Mouse (Mus musculus): ENCODE data around the gene Gm17455.

Gene Gm17455

GRCm38 (mm10) chr10:60399449-60399848 is at the start of gene Gm17455:
Gene Gm17455 (plus strand): TSS chr10:60399726.
- in situ Hi-C loops (cut with MboI, MseI) = loop anchor here in 1 of 2 experiments (25.0 kb wide), 1 partner anchor 487 kb away; no protein-coding TSS in a partner anchor

GRCm38 (mm10) chr10:60350077-60350804 is 49.3 kb upstream of the Gm17455 start:
- in situ Hi-C loops (cut with MboI, MseI) = loop anchor here in 1 of 2 experiments (25.0 kb wide), 1 partner anchor 763 kb away; no protein-coding TSS in a partner anchor

GRCm38 (mm10) chr10:60350805-60351167 is 48.7 kb upstream of the Gm17455 start:
- in situ Hi-C loops (cut with MboI, MseI) = loop anchor here in 1 of 2 experiments (25.0 kb wide), 1 partner anchor 763 kb away; no protein-coding TSS in a partner anchor

GRCm38 (mm10) chr10:60351248-60351647 is 48.3 kb upstream of the Gm17455 start:
- in situ Hi-C loops (cut with MboI, MseI) = loop anchor here in 1 of 2 experiments (25.0 kb wide), 1 partner anchor 764 kb away; no protein-coding TSS in a partner anchor

GRCm38 (mm10) chr10:60351761-60352455 is 47.6 kb upstream of the Gm17455 start:
- in situ Hi-C loops (cut with MboI, MseI) = loop anchor here in 1 of 2 experiments (25.0 kb wide), 1 partner anchor 765 kb away; no protein-coding TSS in a partner anchor

GRCm38 (mm10) chr10:60353241-60354002 is 46.1 kb upstream of the Gm17455 start:
- in situ Hi-C loops (cut with MboI, MseI) = loop anchor here in 1 of 2 experiments (25.0 kb wide), 1 partner anchor 766 kb away; no protein-coding TSS in a partner anchor

GRCm38 (mm10) chr10:60354003-60354325 is 45.6 kb upstream of the Gm17455 start:
- in situ Hi-C loops (cut with MboI, MseI) = loop anchor here in 1 of 2 experiments (25.0 kb wide), 1 partner anchor 767 kb away; no protein-coding TSS in a partner anchor

GRCm38 (mm10) chr10:60354881-60355677 is 44.4 kb upstream of the Gm17455 start:
- in situ Hi-C loops (cut with MboI, MseI) = loop anchor here in 1 of 2 experiments (25.0 kb wide), 1 partner anchor 768 kb away; no protein-coding TSS in a partner anchor

GRCm38 (mm10) chr10:60357441-60357840 is 42.1 kb upstream of the Gm17455 start:
- in situ Hi-C loops (cut with MboI, MseI) = loop anchor here in 1 of 2 experiments (25.0 kb wide), 1 partner anchor 770 kb away; no protein-coding TSS in a partner anchor

GRCm38 (mm10) chr10:60357901-60358300 is 41.6 kb upstream of the Gm17455 start:
- in situ Hi-C loops (cut with MboI, MseI) = loop anchor here in 1 of 2 experiments (25.0 kb wide), 1 partner anchor 771 kb away; no protein-coding TSS in a partner anchor

GRCm38 (mm10) chr10:60358776-60359175 is 40.8 kb upstream of the Gm17455 start:
- in situ Hi-C loops (cut with MboI, MseI) = loop anchor here in 1 of 2 experiments (25.0 kb wide), 1 partner anchor 771 kb away; no protein-coding TSS in a partner anchor

GRCm38 (mm10) chr10:60361615-60362309 is 37.8 kb upstream of the Gm17455 start:
- in situ Hi-C loops (cut with MboI, MseI) = loop anchor here in 1 of 2 experiments (25.0 kb wide), 1 partner anchor 774 kb away; no protein-coding TSS in a partner anchor

- in situ Hi-C loops (cut with MboI, MseI) = loop anchor here in 1 of 2 experiments (25.0 kb wide), 1 partner anchor 775 kb away; no protein-coding TSS in a partner anchor
Measured at GRCm38 (mm10) chr10:60362310-60362628, 37.3 kb upstream of the Gm17455 start.

- in situ Hi-C loops (cut with MboI, MseI) = loop anchor here in 1 of 2 experiments (25.0 kb wide), 1 partner anchor 776 kb away; no protein-coding TSS in a partner anchor
Measured at GRCm38 (mm10) chr10:60363426-60363825, 36.1 kb upstream of the Gm17455 start.

GRCm38 (mm10) chr10:60367145-60367544 is 32.4 kb upstream of the Gm17455 start:
- in situ Hi-C loops (cut with MboI, MseI) = loop anchor here in 1 of 2 experiments (25.0 kb wide), 1 partner anchor 780 kb away; no protein-coding TSS in a partner anchor

- in situ Hi-C loops (cut with MboI, MseI) = loop anchor here in 1 of 2 experiments (25.0 kb wide), 1 partner anchor 781 kb away; no protein-coding TSS in a partner anchor
Measured at GRCm38 (mm10) chr10:60367904-60368303, 31.6 kb upstream of the Gm17455 start.

- in situ Hi-C loops (cut with MboI, MseI) = loop anchor here in 1 of 2 experiments (25.0 kb wide), 1 partner anchor 782 kb away; no protein-coding TSS in a partner anchor
Measured at GRCm38 (mm10) chr10:60369405-60369804, 30.1 kb upstream of the Gm17455 start.

- in situ Hi-C loops (cut with MboI, MseI) = loop anchor here in 1 of 2 experiments (25.0 kb wide), 1 partner anchor 783 kb away; no protein-coding TSS in a partner anchor
Measured at GRCm38 (mm10) chr10:60370098-60370497, 29.4 kb upstream of the Gm17455 start.

- in situ Hi-C loops (cut with MboI, MseI) = loop anchor here in 1 of 2 experiments (25.0 kb wide), 1 partner anchor 783 kb away; no protein-coding TSS in a partner anchor
Measured at GRCm38 (mm10) chr10:60370601-60371061, 28.9 kb upstream of the Gm17455 start.

All from T-helper 17 cell (primary cell).